Comparison of ENCODE assay signal across 26 mouse cellular contexts in genomic region chr5:37695773-37696172, GRCm38 (mm10). TPM values are rescaled to one million over a fixed set of nuclear protein-coding genes. Genes with fewer than 3 reads are reported as not detected.
DNase-seq lines count a peak whose midpoint lies in the region; ATAC-seq and TF ChIP-seq lines count a peak whose summit lies in the region.
"Had no signal": no experiment of that assay in that cellular context is flagged by ENCODE, and none has a peak within 500 bp of the region (broad histone marks: within the 10 kb centered on the region; RNA-seq: fewer than 3 reads in every experiment).

No protein-coding gene starts in this region.

- H3K4me2 ChIP-seq in hindbrain, embryonic 11.5 days (replicated peaks; ENCODE audit: low read depth, low read length): no peak overlapping the region
- no peak overlapping the region for H3K4me2 ChIP-seq in hindbrain, embryonic 13.5 days
- no peak overlapping the region for H3K4me2 ChIP-seq in forebrain, embryonic 13.5 days
- no peak overlapping the region for H3K4me2 ChIP-seq in hindbrain, postnatal 0 days (ENCODE audit: low read depth, low read length)
- H3K4me2 ChIP-seq: embryonic facial prominence, embryonic 12.5 days; heart, embryonic 13.5 days; neural tube, embryonic 12.5 days had no signal

- no peaks in the 10 kb centered on the region for H3K9me3 ChIP-seq in hindbrain, embryonic 11.5 days (ENCODE audit: control insufficient read depth, low read length)
- H3K9me3 ChIP-seq in hindbrain, embryonic 13.5 days: no peaks in the 10 kb centered on the region
- no peaks in the 10 kb centered on the region for H3K9me3 ChIP-seq in forebrain, embryonic 13.5 days (replicated peaks)
- H3K9me3 ChIP-seq in hindbrain, postnatal 0 days (ENCODE audit: low read length): no peaks in the 10 kb centered on the region
- H3K9me3 ChIP-seq: embryonic facial prominence, embryonic 12.5 days; heart, embryonic 13.5 days; limb, embryonic 10.5 days; neural tube, embryonic 12.5 days had no signal

- no peaks in the 10 kb centered on the region for H3K36me3 ChIP-seq in hindbrain, embryonic 11.5 days (ENCODE audit: control insufficient read depth, insufficient read depth, low read length)
- no peaks in the 10 kb centered on the region; the same call in 1 of the 2 replicates for H3K36me3 ChIP-seq in hindbrain, embryonic 13.5 days
- no peaks in the 10 kb centered on the region for H3K36me3 ChIP-seq in forebrain, embryonic 13.5 days (ENCODE audit: poor library complexity, severe bottlenecking)
- H3K36me3 ChIP-seq in hindbrain, postnatal 0 days (ENCODE audit: insufficient read depth, low read length): no peaks in the 10 kb centered on the region
- H3K36me3 ChIP-seq: embryonic facial prominence, embryonic 12.5 days; heart, embryonic 13.5 days; limb, embryonic 10.5 days; neural tube, embryonic 12.5 days had no signal

- no peaks in the 10 kb centered on the region for H3K27me3 ChIP-seq in hindbrain, embryonic 11.5 days (ENCODE audit: control insufficient read depth, insufficient read depth, low read length)
- no peaks in the 10 kb centered on the region for H3K27me3 ChIP-seq in hindbrain, embryonic 13.5 days
- no peaks in the 10 kb centered on the region for H3K27me3 ChIP-seq in forebrain, embryonic 13.5 days
- no peaks in the 10 kb centered on the region for H3K27me3 ChIP-seq in hindbrain, postnatal 0 days (ENCODE audit: insufficient read depth, low read length)
- H3K27me3 ChIP-seq: embryonic facial prominence, embryonic 12.5 days; heart, embryonic 13.5 days; neural tube, embryonic 12.5 days had no signal

- no peak overlapping the region for H3K9ac ChIP-seq in hindbrain, embryonic 11.5 days (ENCODE audit: low read depth, low read length)
- no peak overlapping the region for H3K9ac ChIP-seq in hindbrain, embryonic 13.5 days
- no peak overlapping the region for H3K9ac ChIP-seq in forebrain, embryonic 13.5 days
- H3K9ac ChIP-seq in hindbrain, postnatal 0 days (replicated peaks; ENCODE audit: low read length): no peak overlapping the region
- H3K9ac ChIP-seq: embryonic facial prominence, embryonic 12.5 days; heart, embryonic 13.5 days; liver, postnatal 0 days; neural tube, embryonic 12.5 days had no signal

- peak; percentile 45 for DNase-seq in hindbrain, embryonic 11.5 days (ENCODE audit: low spot score)
- peak; percentile 40 for DNase-seq in ZHBTc4 (ENCODE audit: low read depth, low spot score)
- DNase-seq in hindbrain, postnatal 0 days (ENCODE audit: low spot score): peak; percentile 23
- DNase-seq in gastrocnemius, adult 18-20 months (ENCODE audit: low spot score): no peak
- DNase-seq in frontal cortex, postnatal 14 days (ENCODE audit: low spot score in 2 of 2): no peak
- no peak for DNase-seq in adrenal gland, postnatal 25 days
- DNase-seq: adrenal gland, postnatal 10 days; cerebellum, adult 18-20 months; cerebellum, postnatal 36 days; kidney, adult 2 months; kidney, postnatal 10 days; liver, postnatal 0 days; lung, postnatal 10 days; thymus, postnatal 25 days had no signal

- peak; percentile 68; the same call in 1 of the 2 replicates for ATAC-seq in hindbrain, embryonic 11.5 days (ENCODE audit: low FRiP score)
- ATAC-seq in hindbrain, embryonic 13.5 days (ENCODE audit: low FRiP score): no peak
- ATAC-seq in forebrain, embryonic 13.5 days: peak; percentile 33; the same call in 1 of the 2 replicates
- no peak for ATAC-seq in hindbrain, postnatal 0 days
- ATAC-seq: inflammation-experienced regulatory T-cells, adult 6 months; liver, postnatal 0 days had no signal

- H3K4me3 ChIP-seq in hindbrain, embryonic 11.5 days (ENCODE audit: low read depth, low read length): no peak overlapping the region
- H3K4me3 ChIP-seq in hindbrain, embryonic 13.5 days: no peak overlapping the region
- H3K4me3 ChIP-seq in forebrain, embryonic 13.5 days: no peak overlapping the region
- H3K4me3 ChIP-seq in hindbrain, postnatal 0 days (ENCODE audit: low read length): no peak overlapping the region
- H3K4me3 ChIP-seq: embryonic facial prominence, embryonic 12.5 days; heart, embryonic 13.5 days; left cerebral cortex, adult 2 months; limb, embryonic 10.5 days; neural tube, embryonic 12.5 days had no signal

- TF ChIP-seq CTCF in hindbrain, postnatal 0 days (IDR thresholded peaks at IDR 0.05; ENCODE audit: low read depth): no peak

- H3K27ac ChIP-seq in hindbrain, embryonic 11.5 days (ENCODE audit: low read depth, low read length): no peak overlapping the region
- H3K27ac ChIP-seq in hindbrain, embryonic 13.5 days: no peak overlapping the region
- H3K27ac ChIP-seq in forebrain, embryonic 13.5 days: no peak overlapping the region
- H3K27ac ChIP-seq in hindbrain, postnatal 0 days: no peak overlapping the region
- H3K27ac ChIP-seq: embryonic facial prominence, embryonic 12.5 days; heart, embryonic 13.5 days; left cerebral cortex, adult 2 months; limb, embryonic 10.5 days; neural tube, embryonic 12.5 days had no signal

- no peaks in the 10 kb centered on the region for H3K4me1 ChIP-seq in hindbrain, embryonic 11.5 days (replicated peaks; ENCODE audit: control insufficient read depth, insufficient read depth, low read length)
- peaks cover 19% of the 10 kb centered on the region for H3K4me1 ChIP-seq in hindbrain, embryonic 13.5 days (replicated peaks)
- peaks cover 26% of the 10 kb centered on the region for H3K4me1 ChIP-seq in forebrain, embryonic 13.5 days
- no peaks in the 10 kb centered on the region for H3K4me1 ChIP-seq in hindbrain, postnatal 0 days (ENCODE audit: insufficient read depth, low read length)
- H3K4me1 ChIP-seq: embryonic facial prominence, embryonic 12.5 days; limb, embryonic 10.5 days had no signal

- 26% methylated on average over 4 of the region's 4 CpGs for WGBS in hindbrain, embryonic 11.5 days
- WGBS in hindbrain, embryonic 13.5 days: 22% methylated on average over 4 of the region's 4 CpGs
- 9% methylated on average over 4 of the region's 4 CpGs for WGBS in forebrain, embryonic 13.5 days
- 13% methylated on average over 4 of the region's 4 CpGs for WGBS in hindbrain, postnatal 0 days

RNA-seq across cellular contexts. Expression of gene Stk32b, which starts 21.2 kb away (rescaled TPM):
- 6.3 TPM in 2 replicates for polyA plus RNA-seq in hindbrain, embryonic 11.5 days (2014; fragmentation: Nextera tagmentation; extraction: Ambion mirVana)
- 20.6 and 23.2 TPM in 2 replicates for polyA plus RNA-seq in hindbrain, embryonic 13.5 days (2015; fragmentation: Nextera tagmentation; extraction: Ambion mirVana)
- 7.7 and 9.8 TPM in 2 replicates for polyA plus RNA-seq in forebrain, embryonic 13.5 days (2015; fragmentation: Nextera tagmentation; extraction: Ambion mirVana)
- 21.8 and 28.6 TPM in 2 replicates for total RNA-seq in hindbrain, postnatal 0 days (2014; rRNA removed)
- polyA plus RNA-seq in hindbrain, postnatal 0 days (2015; fragmentation: Nextera tagmentation; extraction: Ambion mirVana): 18.6 and 22.5 TPM in 2 replicates
- under 1 TPM; 0.09 to 0.12 TPM for total RNA-seq in gastrocnemius, adult 18-20 months (2021)
- 0.33 and 0.36 TPM in 2 replicates for total RNA-seq in adrenal gland, postnatal 25 days (2021)
- total RNA-seq: CH12.LX; liver, adult 2 months; megakaryocyte progenitor cell, adult 5-6 weeks; monocyte, adult 5-6 weeks had no signal
- polyA plus RNA-seq: inflammation-experienced regulatory T-cells, adult 6 months; liver, adult 2 months had no signal

RNA-seq across cellular contexts. Expression of gene Cytl1, which starts 39.5 kb away (rescaled TPM):
- 0.76 and 1.5 TPM in 2 replicates for polyA plus RNA-seq in hindbrain, embryonic 11.5 days (2014; fragmentation: Nextera tagmentation; extraction: Ambion mirVana)
- polyA plus RNA-seq in hindbrain, embryonic 13.5 days (2015; fragmentation: Nextera tagmentation; extraction: Ambion mirVana): 0.55 and 1.5 TPM in 2 replicates
- not detected in 2 replicates for polyA plus RNA-seq in forebrain, embryonic 13.5 days (2015; fragmentation: Nextera tagmentation; extraction: Ambion mirVana)
- 1.2 and 3.5 TPM in 2 replicates for total RNA-seq in hindbrain, postnatal 0 days (2014; rRNA removed)
- polyA plus RNA-seq in hindbrain, postnatal 0 days (2015; fragmentation: Nextera tagmentation; extraction: Ambion mirVana): 0.30 and 0.94 TPM in 2 replicates
- 1 to 10 TPM; 3.3 to 4.8 TPM for total RNA-seq in gastrocnemius, adult 18-20 months (2021)
- total RNA-seq in adrenal gland, postnatal 25 days (2021): 1.00 and 1.2 TPM in 2 replicates
- total RNA-seq: CH12.LX; megakaryocyte progenitor cell, adult 5-6 weeks; monocyte, adult 5-6 weeks had no signal
- polyA plus RNA-seq: inflammation-experienced regulatory T-cells, adult 6 months; liver, adult 2 months; liver, postnatal 0 days had no signal

Comparison
In these comparisons a context has a peak if more than half of its experiments do, and no peak if none do; other contexts are left out.
1. ATAC-seq: peak in hindbrain, embryonic 11.5 days (single experiment) and forebrain, embryonic 13.5 days (single experiment); none in hindbrain, embryonic 13.5 days (single experiment) and hindbrain, postnatal 0 days (single experiment).
2. DNase-seq: peak in hindbrain, embryonic 11.5 days (single experiment), ZHBTc4 (single experiment) and hindbrain, postnatal 0 days (single experiment); none in gastrocnemius, adult 18-20 months (single experiment), frontal cortex, postnatal 14 days (0 of 2) and adrenal gland, postnatal 25 days (single experiment).